Mouse (Mus musculus): ENCODE results near the gene Rmi1. TPM values are rescaled to one million over a fixed set of nuclear protein-coding genes. Genes with fewer than 3 reads are reported as not detected.
A peak's percentile ranks its signal among the peaks of the same experiment; 100 is the strongest.
"Not testable (repeated sequence)": the region's sequence is repeated elsewhere in the genome, so short reads cannot be mapped to it uniquely, and the experiment has no call there.

Gene Rmi1
- polyA plus RNA-seq, 1 experiment from 2014 or later, result 24.3 TPM

- Histone ChIP-seq H3K4me1 (replicated peaks; ENCODE audit: control insufficient read depth, insufficient read depth, low read length) (peaks cover 3% of the 10 kb centered on the region; the same call in 1 of the 2 replicates), H3K4me3 (replicated peaks; ENCODE audit: low read length) (no peak overlapping the region), H3K4me2 (replicated peaks) (no peak overlapping the region), H3K9ac (no peak overlapping the region), H3K9me3 (ENCODE audit: control insufficient read depth, low read length) (no peaks in the 10 kb centered on the region), H3K27ac (no peak overlapping the region), H3K36me3 (replicated peaks; ENCODE audit: control insufficient read depth, insufficient read depth) (no peaks in the 10 kb centered on the region), H3K27me3 (ENCODE audit: control insufficient read depth, insufficient read depth, low read length) (peaks cover 31% of the 10 kb centered on the region; the same call in 1 of the 2 replicates)
- ATAC-seq (ENCODE audit: low FRiP score) (no peak), DNase-seq (ENCODE audit: low spot score) (no peak)
- WGBS, result 72% methylated on average over 4 of the region's 4 CpGs
Observed at GRCm38 (mm10) chr13:58452246-58452645, 50.2 kb downstream of the Rmi1 start.

- ATAC-seq (ENCODE audit: low FRiP score) (no peak), DNase-seq (ENCODE audit: low spot score) (no peak)
- Histone ChIP-seq H3K27me3 (ENCODE audit: control insufficient read depth, insufficient read depth, low read length) (peaks cover 31% of the 10 kb centered on the region; the same call in 1 of the 2 replicates), H3K9ac (no peak overlapping the region), H3K36me3 (replicated peaks; ENCODE audit: control insufficient read depth, insufficient read depth) (no peaks in the 10 kb centered on the region), H3K4me2 (replicated peaks) (peak overlapping the region; percentile 40), H3K4me1 (replicated peaks; ENCODE audit: control insufficient read depth, insufficient read depth, low read length) (peaks cover 3% of the 10 kb centered on the region; the same call in 1 of the 2 replicates), H3K9me3 (ENCODE audit: control insufficient read depth, low read length) (no peaks in the 10 kb centered on the region), H3K27ac (no peak overlapping the region), H3K4me3 (replicated peaks; ENCODE audit: low read length) (no peak overlapping the region)
- 16% methylated on average over 32 of the region's 32 CpGs for WGBS
Observed at GRCm38 (mm10) chr13:58452651-58453413, 50.8 kb downstream of the Rmi1 start.

- H3K4me1 ChIP-seq (replicated peaks; ENCODE audit: control insufficient read depth, insufficient read depth, low read length), result peaks cover 3% of the 10 kb centered on the region; the same call in 1 of the 2 replicates
- H3K9me3 ChIP-seq (ENCODE audit: control insufficient read depth, low read length), result no peaks in the 10 kb centered on the region
- H3K4me2 ChIP-seq (replicated peaks), result no peak overlapping the region
- no peak overlapping the region for H3K4me3 ChIP-seq (replicated peaks; ENCODE audit: low read length)
- DNase-seq (ENCODE audit: low spot score) (no peak), ATAC-seq (ENCODE audit: low FRiP score) (no peak)
- 47% methylated on average over 10 of the region's 10 CpGs for WGBS
- peaks cover 31% of the 10 kb centered on the region; the same call in 1 of the 2 replicates for H3K27me3 ChIP-seq (ENCODE audit: control insufficient read depth, insufficient read depth, low read length)
- H3K36me3 ChIP-seq (replicated peaks; ENCODE audit: control insufficient read depth, insufficient read depth), result no peaks in the 10 kb centered on the region
- H3K27ac ChIP-seq, result no peak overlapping the region
- no peak overlapping the region for H3K9ac ChIP-seq
Observed at GRCm38 (mm10) chr13:58453541-58453940, 51.5 kb downstream of the Rmi1 start.

GRCm38 (mm10) chr13:58456547-58456946, 54.5 kb downstream of the Rmi1 start:
- WGBS, result 34% methylated on average over 10 of the region's 10 CpGs
- Histone ChIP-seq H3K4me3 (replicated peaks; ENCODE audit: low read length) (no peak overlapping the region), H3K4me1 (replicated peaks; ENCODE audit: control insufficient read depth, insufficient read depth, low read length) (peaks cover 3% of the 10 kb centered on the region; the same call in 1 of the 2 replicates), H3K36me3 (replicated peaks; ENCODE audit: control insufficient read depth, insufficient read depth) (no peaks in the 10 kb centered on the region), H3K9me3 (ENCODE audit: control insufficient read depth, low read length) (no peaks in the 10 kb centered on the region), H3K9ac (no peak overlapping the region), H3K27me3 (ENCODE audit: control insufficient read depth, insufficient read depth, low read length) (peaks cover 31% of the 10 kb centered on the region; the same call in 1 of the 2 replicates), H3K27ac (no peak overlapping the region), H3K4me2 (replicated peaks) (no peak overlapping the region)
- DNase-seq (ENCODE audit: low spot score) (no peak), ATAC-seq (ENCODE audit: low FRiP score) (no peak)

- peaks cover 11% of the 10 kb centered on the region; the same call in 1 of the 2 replicates for H3K27me3 ChIP-seq (ENCODE audit: control insufficient read depth, insufficient read depth, low read length)
- H3K4me1 ChIP-seq (replicated peaks; ENCODE audit: control insufficient read depth, insufficient read depth, low read length); H3K4me2 ChIP-seq (replicated peaks); H3K9me3 ChIP-seq (ENCODE audit: control insufficient read depth, low read length); H3K36me3 ChIP-seq (replicated peaks; ENCODE audit: control insufficient read depth, insufficient read depth); ATAC-seq (ENCODE audit: low FRiP score); H3K9ac ChIP-seq; H3K27ac ChIP-seq; DNase-seq (ENCODE audit: low spot score); H3K4me3 ChIP-seq (replicated peaks; ENCODE audit: low read length): not testable (repeated sequence)
- 95% methylated on average over 5 of the region's 6 CpGs for WGBS
Observed at GRCm38 (mm10) chr13:58458811-58459210, 56.8 kb downstream of the Rmi1 start.

MicroRNAs within 50 kb of the gene (microRNA counts, 519-probe panel; counts per million panel counts)
- 4,119 counts per million, percentile 30 among the panel's probes with 10 or more counts for microRNA mmu-miR-7a

Small RNA genes within 50 kb of the gene (microRNA-seq; reads per million reads assigned to microRNA genes)
- gene Mir7-1, result 418 reads per million, percentile 70 among the genes with 10 or more reads in this experiment

Other genes with a start within 250 kb of the Rmi1 start
- gene Idnk, start 244.6 kb upstream of the Rmi1 start, polyA plus RNA-seq (2014; fragmentation: Nextera tagmentation; extraction: Ambion mirVana), result 53.4 and 63.2 TPM in 2 replicates
- 120 and 149 TPM in 2 replicates for gene Ubqln1, start 186.6 kb upstream of the Rmi1 start, polyA plus RNA-seq (2014; fragmentation: Nextera tagmentation; extraction: Ambion mirVana)
- 25.6 and 29.9 TPM in 2 replicates for gene Gkap1, start 126.5 kb upstream of the Rmi1 start, polyA plus RNA-seq (2014; fragmentation: Nextera tagmentation; extraction: Ambion mirVana)
- gene Kif27, start 43.1 kb upstream of the Rmi1 start, polyA plus RNA-seq (2014; fragmentation: Nextera tagmentation; extraction: Ambion mirVana), result 2.7 and 3.1 TPM in 2 replicates
- 25.6 and 26.3 TPM in 2 replicates for gene 2210016F16Rik, start 17.0 kb upstream of the Rmi1 start, polyA plus RNA-seq (2014; fragmentation: Nextera tagmentation; extraction: Ambion mirVana)
- 1,306 and 1,409 TPM in 2 replicates for gene Hnrnpk, start 1.1 kb downstream of the Rmi1 start, polyA plus RNA-seq (2014; fragmentation: Nextera tagmentation; extraction: Ambion mirVana)
- gene Slc28a3, start 208.6 kb downstream of the Rmi1 start, polyA plus RNA-seq (2014; fragmentation: Nextera tagmentation; extraction: Ambion mirVana), result not detected in 2 replicates

Measured in hindbrain, embryonic 14.5 days (tissue).